Mouse (Mus musculus) forelimb bud, embryonic 11.5 days (tissue): ENCODE measurements around the gene Mindy4.

ENCODE experiments used
- DNase-seq: peaks from one replicate; pipeline ENCODE4 v3.0.0-alpha.2; 2012; ENCODE audit warnings: low read depth, low spot score

Mindy4 gene

GRCm38 (mm10) chr6:55256500-55257191, 53.5 kb downstream of the Mindy4 start:
- no peak for DNase-seq

GRCm38 (mm10) chr6:55257246-55257645, 54.1 kb downstream of the Mindy4 start:
- DNase-seq, result no peak

- peak; percentile 52 for DNase-seq
These were observed 55.5 kb downstream of the Mindy4 start for GRCm38 (mm10) chr6:55258428-55259325.

GRCm38 (mm10) chr6:55262161-55262560, 59.0 kb downstream of the Mindy4 start:
- no peak for DNase-seq

GRCm38 (mm10) chr6:55263490-55264046, 60.4 kb downstream of the Mindy4 start:
- DNase-seq, result no peak

- no peak for DNase-seq
These were observed 61.7 kb downstream of the Mindy4 start for GRCm38 (mm10) chr6:55264741-55265366.

- DNase-seq, result no peak
These were observed 69.8 kb downstream of the Mindy4 start for GRCm38 (mm10) chr6:55272952-55273351.

GRCm38 (mm10) chr6:55273463-55273862, 70.3 kb downstream of the Mindy4 start:
- DNase-seq, result no peak

- DNase-seq, result no peak
These were observed 71.8 kb downstream of the Mindy4 start for GRCm38 (mm10) chr6:55275000-55275399.

- no peak for DNase-seq
These were observed 72.6 kb downstream of the Mindy4 start for GRCm38 (mm10) chr6:55275786-55276185.

GRCm38 (mm10) chr6:55276692-55277282, 73.6 kb downstream of the Mindy4 start:
- DNase-seq, result no peak

GRCm38 (mm10) chr6:55278086-55278485, 74.9 kb downstream of the Mindy4 start:
- no peak for DNase-seq

- DNase-seq, result no peak
These were observed 75.3 kb downstream of the Mindy4 start for GRCm38 (mm10) chr6:55278520-55278919.

- no peak for DNase-seq
These were observed 77.8 kb downstream of the Mindy4 start for GRCm38 (mm10) chr6:55280979-55281378.

GRCm38 (mm10) chr6:55281687-55282086, 78.5 kb downstream of the Mindy4 start:
- DNase-seq, result no peak

GRCm38 (mm10) chr6:55282348-55282747, 79.2 kb downstream of the Mindy4 start:
- no peak for DNase-seq

- no peak for DNase-seq
These were observed 82.0 kb downstream of the Mindy4 start for GRCm38 (mm10) chr6:55285218-55285617.

- no peak for DNase-seq
These were observed 84.9 kb downstream of the Mindy4 start for GRCm38 (mm10) chr6:55288007-55288602.

- DNase-seq, result peak; percentile 23
These were observed 91.5 kb downstream of the Mindy4 start for GRCm38 (mm10) chr6:55294549-55295131.

GRCm38 (mm10) chr6:55295325-55295724, 92.1 kb downstream of the Mindy4 start:
- no peak for DNase-seq

- no peak for DNase-seq
These were observed 96.3 kb downstream of the Mindy4 start for GRCm38 (mm10) chr6:55299482-55299881.
